Mouse (Mus musculus) midbrain, embryonic 11.5 days (tissue): ENCODE measurements around the gene Ints13. TPM values are rescaled to one million over a fixed set of nuclear protein-coding genes. Genes with fewer than 3 reads are reported as not detected.

ENCODE experiments used
- ATAC-seq: fragments of 200-750 bp; cut with Nextera tagmentation; 2 replicates; pipeline ENCODE4 v1.8.0; 2017; ENCODE audit warnings: moderate TSS enrichment, moderate library complexity; ENCODE audit not compliant: low FRiP score
- DNase-seq: peaks from one replicate; pipeline ENCODE4 v3.0.0; 2015; ENCODE audit warnings: low spot score; ENCODE audit errors: missing footprints
- H3K27ac ChIP-seq: fragments of 300-500 bp; sonication (generic); 2 replicates; pipeline ENCODE4 v1.5.1; 2014; ENCODE audit warnings: low read depth, low read length
- H3K27me3 ChIP-seq: fragments of 300-500 bp; sonication (generic); 2 replicates; pipeline ENCODE4 v1.6.1; 2014; ENCODE audit warnings: mild to moderate bottlenecking, low read length, moderate library complexity, mixed read lengths; ENCODE audit not compliant: control insufficient read depth, insufficient read depth
- H3K36me3 ChIP-seq: fragments of 300-500 bp; sonication (generic); 2 replicates; pipeline ENCODE4 v1.6.1; 2014; ENCODE audit warnings: mild to moderate bottlenecking, low read length, moderate library complexity, mixed read lengths; ENCODE audit not compliant: control insufficient read depth, insufficient read depth
- H3K4me1 ChIP-seq: fragments of 300-500 bp; sonication (generic); 2 replicates; pipeline ENCODE4 v1.6.1; 2014; ENCODE audit warnings: low read length; ENCODE audit not compliant: control insufficient read depth, insufficient read depth
- H3K4me2 ChIP-seq: fragments of 300-500 bp; sonication (generic); 2 replicates; pipeline ENCODE4 v1.6.1; 2014; ENCODE audit warnings: mild to moderate bottlenecking, moderate library complexity
- H3K4me3 ChIP-seq: fragments of 300-500 bp; sonication (generic); 2 replicates; pipeline ENCODE4 v1.5.1; 2014; ENCODE audit warnings: low read depth, low read length
- H3K9ac ChIP-seq: fragments of 300-500 bp; sonication (generic); 2 replicates; pipeline ENCODE4 v1.6.1; 2014; ENCODE audit warnings: low read length
- H3K9me3 ChIP-seq: fragments of 300-500 bp; sonication (generic); 2 replicates; pipeline ENCODE4 v1.6.1; 2016; ENCODE audit warnings: low read length; ENCODE audit not compliant: control insufficient read depth
- WGBS: fragments of 180-500 bp; shearing (Covaris S2); extraction: QIAGEN DNeasy Blood & Tissue Kit; methylation state at CpG from one replicate; pipeline ENCODE4 v1.1.7; 2014; 5-methylcytosine and 5-hydroxymethylcytosine counted together
- polyA plus RNA-seq: library from polyadenylated mRNA; unstranded; fragments of >200 nt; fragmentation: Nextera tagmentation; extraction: Ambion mirVana; gene quantifications from 2 replicates; pipeline ENCODE4 v1.2.1, GENCODE M21; 2014

Ints13 gene
- polyA plus RNA-seq, 1 experiment from 2014 or later: 101 TPM

GRCm38 (mm10) chr6:146533146-146533545 lies 44.5 kb downstream of the Ints13 start:
- no peak for ATAC-seq
- H3K4me2 ChIP-seq: no peak overlapping the region
- H3K4me1 ChIP-seq: no peaks in the 10 kb centered on the region
- H3K9ac ChIP-seq: no peak overlapping the region
- no peaks in the 10 kb centered on the region for H3K36me3 ChIP-seq
- H3K27ac ChIP-seq: no peak overlapping the region
- 94% methylated on average over 4 of the region's 4 CpGs for WGBS
- no peaks in the 10 kb centered on the region for H3K9me3 ChIP-seq
- H3K27me3 ChIP-seq: no peaks in the 10 kb centered on the region
- no peak overlapping the region for H3K4me3 ChIP-seq
- no peak for DNase-seq

GRCm38 (mm10) chr6:146530769-146531168 lies 46.9 kb downstream of the Ints13 start:
- ATAC-seq: no peak
- no peak overlapping the region for H3K4me2 ChIP-seq
- H3K27ac ChIP-seq: no peak overlapping the region
- no peaks in the 10 kb centered on the region for H3K36me3 ChIP-seq
- no peak overlapping the region for H3K9ac ChIP-seq
- no peaks in the 10 kb centered on the region for H3K9me3 ChIP-seq
- DNase-seq: no peak
- H3K4me3 ChIP-seq: no peak overlapping the region
- H3K27me3 ChIP-seq: no peaks in the 10 kb centered on the region
- no peaks in the 10 kb centered on the region for H3K4me1 ChIP-seq
- WGBS: 89% methylated on average over 5 of the region's 5 CpGs

GRCm38 (mm10) chr6:146530363-146530762 lies 47.3 kb downstream of the Ints13 start:
- Histone ChIP-seq H3K36me3 (no peaks in the 10 kb centered on the region), H3K9ac (no peak overlapping the region), H3K4me3 (no peak overlapping the region), H3K4me1 (no peaks in the 10 kb centered on the region), H3K27ac (no peak overlapping the region), H3K9me3 (no peaks in the 10 kb centered on the region), H3K27me3 (no peaks in the 10 kb centered on the region), H3K4me2 (no peak overlapping the region)
- DNase-seq (peak; percentile 19), ATAC-seq (no peak)
- WGBS: 90% methylated on average over 7 of the region's 7 CpGs

- no peak overlapping the region for H3K4me3 ChIP-seq
- H3K36me3 ChIP-seq: no peaks in the 10 kb centered on the region
- DNase-seq (no peak), ATAC-seq (no peak)
- H3K9me3 ChIP-seq: no peaks in the 10 kb centered on the region
- H3K4me1 ChIP-seq: no peaks in the 10 kb centered on the region
- H3K27me3 ChIP-seq: no peaks in the 10 kb centered on the region
- no peak overlapping the region for H3K9ac ChIP-seq
- 94% methylated on average over 2 of the region's 2 CpGs for whole genome bisulfite sequencing
- H3K4me2 ChIP-seq: no peak overlapping the region
- no peak overlapping the region for H3K27ac ChIP-seq
These were observed 50.1 kb downstream of the Ints13 start for GRCm38 (mm10) chr6:146527537-146527936.

- Histone ChIP-seq H3K4me3 (no peak overlapping the region), H3K27ac (no peak overlapping the region), H3K27me3 (no peaks in the 10 kb centered on the region), H3K4me2 (no peak overlapping the region), H3K9ac (no peak overlapping the region), H3K36me3 (no peaks in the 10 kb centered on the region), H3K4me1 (no peaks in the 10 kb centered on the region), H3K9me3 (no peaks in the 10 kb centered on the region)
- peak; percentile 44 for DNase-seq
- no peak for ATAC-seq
- 85% methylated on average over 2 of the region's 2 CpGs for WGBS
These were observed 52.1 kb downstream of the Ints13 start for GRCm38 (mm10) chr6:146525500-146525899.

- DNase-seq (peak; percentile 65), ATAC-seq (no peak)
- no peaks in the 10 kb centered on the region for H3K27me3 ChIP-seq
- no peaks in the 10 kb centered on the region for H3K36me3 ChIP-seq
- H3K27ac ChIP-seq: no peak overlapping the region
- H3K9ac ChIP-seq: no peak overlapping the region
- no peaks in the 10 kb centered on the region for H3K4me1 ChIP-seq
- WGBS: 76% methylated on average over 5 of the region's 5 CpGs
- H3K4me3 ChIP-seq: no peak overlapping the region
- H3K4me2 ChIP-seq: no peak overlapping the region
- H3K9me3 ChIP-seq: no peaks in the 10 kb centered on the region
These were observed 56.0 kb downstream of the Ints13 start for GRCm38 (mm10) chr6:146521456-146522245.

- no peaks in the 10 kb centered on the region for H3K4me1 ChIP-seq
- no peak overlapping the region for H3K9ac ChIP-seq
- H3K4me3 ChIP-seq: no peak overlapping the region
- H3K27ac ChIP-seq: no peak overlapping the region
- no peak for DNase-seq
- H3K36me3 ChIP-seq: no peaks in the 10 kb centered on the region
- no peak overlapping the region for H3K4me2 ChIP-seq
- no peaks in the 10 kb centered on the region for H3K9me3 ChIP-seq
- 78% methylated on average over 2 of the region's 2 CpGs for WGBS
- H3K27me3 ChIP-seq: no peaks in the 10 kb centered on the region
- ATAC-seq: no peak
These were observed 58.6 kb downstream of the Ints13 start for GRCm38 (mm10) chr6:146519019-146519418.

GRCm38 (mm10) chr6:146515936-146516335 lies 61.7 kb downstream of the Ints13 start:
- Histone ChIP-seq H3K4me1 (no peaks in the 10 kb centered on the region), H3K27me3 (no peaks in the 10 kb centered on the region), H3K9ac (no peak overlapping the region), H3K9me3 (no peaks in the 10 kb centered on the region), H3K27ac (no peak overlapping the region), H3K4me3 (no peak overlapping the region), H3K36me3 (no peaks in the 10 kb centered on the region), H3K4me2 (no peak overlapping the region)
- ATAC-seq (no peak), DNase-seq (peak; percentile 74)
- WGBS: 83% methylated on average over 6 of the region's 6 CpGs

- Histone ChIP-seq H3K4me1 (no peaks in the 10 kb centered on the region), H3K9ac (no peak overlapping the region), H3K27me3 (no peaks in the 10 kb centered on the region), H3K36me3 (no peaks in the 10 kb centered on the region), H3K9me3 (no peaks in the 10 kb centered on the region), H3K27ac (no peak overlapping the region), H3K4me3 (no peak overlapping the region), H3K4me2 (no peak overlapping the region)
- ATAC-seq (no peak), DNase-seq (peak; percentile 72)
- 57% methylated on average over 7 of the region's 7 CpGs for WGBS
These were observed 63.1 kb downstream of the Ints13 start for GRCm38 (mm10) chr6:146514531-146514948.
